Comparison of ENCODE assay signal across 8 mouse cellular contexts in genomic region chr2:69897618-69898575, GRCm38 (mm10). TPM values are rescaled to one million over a fixed set of nuclear protein-coding genes. Genes with fewer than 3 reads are reported as not detected.
A peak's percentile ranks its signal among the peaks of the same experiment; 100 is the strongest.
DNase-seq lines count a peak whose midpoint lies in the region; ATAC-seq and TF ChIP-seq lines count a peak whose summit lies in the region.

No protein-coding gene starts in this region.

- in situ Hi-C loops in ES-E14 (cut with MboI; ENCODE audit: low sequenced_read_pairs in 2 of 2, unreplicated experiment in 2 of 2), result no loop called here

- no peak for DNase-seq in ES-E14 (ENCODE audit: low read depth, low spot score)
- peak; percentile 36 for DNase-seq in cerebellum, adult 11 months
- peak; percentile 28 for DNase-seq in heart, postnatal 25 days (ENCODE audit: low spot score)
- DNase-seq in layer of hippocampus, adult 18-20 months (ENCODE audit: low spot score in 2 of 2), result peak; percentile 37 to 67
- peak; percentile 71 to 75 for DNase-seq in lung, adult 18-20 months

- intact Hi-C loops in heart, postnatal 25 days (cut with DNase I), result no loop called here

- H3K4me1 ChIP-seq in ES-E14 (ENCODE audit: control insufficient read depth in 2 of 2, insufficient read depth in 2 of 2, low read length in 2 of 2, poor library complexity in 1 of 2), result peaks cover 9 to 13% of the 10 kb centered on the region in 2 experiments
- peaks cover 22% of the 10 kb centered on the region for H3K4me1 ChIP-seq in forebrain, embryonic 15.5 days
- H3K4me1 ChIP-seq in neural tube, embryonic 14.5 days (ENCODE audit: control insufficient read depth, insufficient read depth, low read length), result peaks cover 9% of the 10 kb centered on the region; the same call in 1 of the 2 replicates
- H3K4me1 ChIP-seq in testis, adult 2 months (ENCODE audit: control insufficient read depth, insufficient read depth, low read length), result peaks cover 2% of the 10 kb centered on the region; the same call in 1 of the 2 replicates

- H3K4me2 ChIP-seq in forebrain, embryonic 15.5 days (replicated peaks), result peak overlapping the region; percentile 88
- H3K4me2 ChIP-seq in neural tube, embryonic 14.5 days (ENCODE audit: low read depth, low read length), result peak overlapping the region; percentile 86

- no peak for TF ChIP-seq POLR2A in testis, adult 2 months (IDR thresholded peaks at IDR 0.05; ENCODE audit: control insufficient read depth, low read depth, low read length)

- no peaks in the 10 kb centered on the region for H3K9me3 ChIP-seq in ES-E14 (ENCODE audit: control insufficient read depth, insufficient read depth, low read depth, low read length)
- H3K9me3 ChIP-seq in forebrain, embryonic 15.5 days, result no peaks in the 10 kb centered on the region
- no peaks in the 10 kb centered on the region for H3K9me3 ChIP-seq in neural tube, embryonic 14.5 days (ENCODE audit: control insufficient read depth, low read length)

- H3K4me3 ChIP-seq in ES-E14 (ENCODE audit: insufficient read depth in 1 of 2, low read depth in 1 of 2, low read length in 2 of 2, poor library complexity in 1 of 2, severe bottlenecking in 1 of 2), result peak overlapping the region; percentile 91 to 98
- peak overlapping the region; percentile 71 for H3K4me3 ChIP-seq in forebrain, embryonic 15.5 days
- peak overlapping the region; percentile 100 for H3K4me3 ChIP-seq in neural tube, embryonic 14.5 days (ENCODE audit: low read depth, low read length)
- peak overlapping the region; percentile 96 for H3K4me3 ChIP-seq in testis, adult 2 months (ENCODE audit: control insufficient read depth, low read depth, low read length)

- ATAC-seq in forebrain, embryonic 15.5 days (replicated peaks), result peak; percentile 63
- peak; percentile 66 for ATAC-seq in neural tube, embryonic 14.5 days (ENCODE audit: low read depth)

- no peaks in the 10 kb centered on the region for H3K36me3 ChIP-seq in ES-E14 (ENCODE audit: control insufficient read depth, insufficient read depth, low read length, poor library complexity, severe bottlenecking)
- H3K36me3 ChIP-seq in forebrain, embryonic 15.5 days, result 0 out of 2 replicates have a peak, but pooled peaks cover 3% of the 10 kb centered on the region
- H3K36me3 ChIP-seq in neural tube, embryonic 14.5 days (ENCODE audit: control insufficient read depth, insufficient read depth, low read length), result no peaks in the 10 kb centered on the region
- H3K36me3 ChIP-seq in testis, adult 2 months (ENCODE audit: control insufficient read depth, insufficient read depth, low read length), result no peaks in the 10 kb centered on the region

- WGBS in forebrain, embryonic 15.5 days, result under 1% methylated on average over 55 of the region's 55 CpGs
- WGBS in neural tube, embryonic 14.5 days, result under 1% methylated on average over 53 of the region's 55 CpGs

- H3K9ac ChIP-seq in ES-E14 (ENCODE audit: insufficient read depth, low read depth, low read length, poor library complexity, severe bottlenecking), result peak overlapping the region; percentile 97
- peak overlapping the region; percentile 77 for H3K9ac ChIP-seq in forebrain, embryonic 15.5 days (replicated peaks)
- peak overlapping the region; percentile 99 for H3K9ac ChIP-seq in neural tube, embryonic 14.5 days (replicated peaks; ENCODE audit: low read depth, low read length)

- peak overlapping the region; percentile 54; the same call in 1 of the 2 replicates for H3K27ac ChIP-seq in ES-E14 (ENCODE audit: insufficient read depth, low read depth, low read length, poor library complexity, severe bottlenecking)
- H3K27ac ChIP-seq in forebrain, embryonic 15.5 days (replicated peaks), result peak overlapping the region; percentile 89
- H3K27ac ChIP-seq in neural tube, embryonic 14.5 days (ENCODE audit: low read depth, low read length), result peak overlapping the region; percentile 89
- H3K27ac ChIP-seq in testis, adult 2 months (ENCODE audit: control insufficient read depth, insufficient read depth, low read depth, low read length), result peak overlapping the region; percentile 85

- TF ChIP-seq CTCF in testis, adult 2 months (IDR thresholded peaks at IDR 0.05; ENCODE audit: control insufficient read depth, insufficient read depth, insufficient replicate concordance, low read depth, low read length), result no peak

- H3K27me3 ChIP-seq in forebrain, embryonic 15.5 days, result no peaks in the 10 kb centered on the region
- no peaks in the 10 kb centered on the region for H3K27me3 ChIP-seq in neural tube, embryonic 14.5 days (ENCODE audit: control insufficient read depth, insufficient read depth, low read length)
- H3K27me3 ChIP-seq in testis, adult 2 months (ENCODE audit: control insufficient read depth, insufficient read depth, low read length), result no peaks in the 10 kb centered on the region

TF ChIP-seq in ES-E14, 5 proteins besides CTCF, POLR2A, EP300 and RAD21:
- TF ChIP-seq CHD2 (IDR thresholded peaks at IDR 0.05; ENCODE audit: low read depth, low read length) (no peak), MAFK (IDR thresholded peaks at IDR 0.05; ENCODE audit: insufficient read depth, low read depth, low read length) (no peak), ZNF384 (IDR thresholded peaks at IDR 0.05; ENCODE audit: low read depth, low read length) (no peak), HCFC1 (IDR thresholded peaks at IDR 0.05; ENCODE audit: borderline replicate concordance, insufficient read depth, low read length) (no peak; the same call in 1 of the 2 replicates), ZC3H11A (IDR thresholded peaks at IDR 0.05; ENCODE audit: borderline replicate concordance, low read depth, low read length) (no peak)
TF ChIP-seq in ES-E14: peak in this region for 0.

RNA-seq across cellular contexts. Expression of gene Ubr3, which starts 0.9 kb away (rescaled TPM):
- 64.3 and 64.6 TPM in 2 replicates for total RNA-seq in ES-E14 (2012; rRNA removed)
- 15.2 and 16.2 TPM in 2 replicates for polyA plus RNA-seq in forebrain, embryonic 15.5 days (2015; fragmentation: Nextera tagmentation; extraction: Ambion mirVana)
- 100 to 1,000 TPM; 119 to 124 TPM for total RNA-seq in heart, postnatal 25 days (2021)
- total RNA-seq in layer of hippocampus, adult 18-20 months (2021), result 100 to 1,000 TPM; 106 to 118 TPM
- polyA plus RNA-seq in neural tube, embryonic 14.5 days (2014; fragmentation: Nextera tagmentation; extraction: Ambion mirVana), result 25.5 and 28.7 TPM in 2 replicates
- 6.7 and 9.1 TPM in 2 replicates for polyA plus RNA-seq in testis, adult 2 months (2012; rRNA removed)

RNA-seq across cellular contexts. Expression of gene Mettl5, which starts 12.5 kb away (rescaled TPM):
- 31.6 and 43.0 TPM in 2 replicates for total RNA-seq in ES-E14 (2012; rRNA removed)
- polyA plus RNA-seq in forebrain, embryonic 15.5 days (2015; fragmentation: Nextera tagmentation; extraction: Ambion mirVana), result 27.2 and 34.6 TPM in 2 replicates
- 10 to 100 TPM; 21.4 to 23.6 TPM for total RNA-seq in heart, postnatal 25 days (2021)
- total RNA-seq in layer of hippocampus, adult 18-20 months (2021), result 10 to 100 TPM; 13.8 to 14.8 TPM
- polyA plus RNA-seq in neural tube, embryonic 14.5 days (2014; fragmentation: Nextera tagmentation; extraction: Ambion mirVana), result 32.3 and 35.9 TPM in 2 replicates
- polyA plus RNA-seq in testis, adult 2 months (2012; rRNA removed), result 1.8 and 2.1 TPM in 2 replicates

RNA-seq across cellular contexts. Expression of gene Ssb, which starts 36.5 kb away (rescaled TPM):
- 118 and 191 TPM in 2 replicates for total RNA-seq in ES-E14 (2012; rRNA removed)
- 299 and 312 TPM in 2 replicates for polyA plus RNA-seq in forebrain, embryonic 15.5 days (2015; fragmentation: Nextera tagmentation; extraction: Ambion mirVana)
- 10 to 100 TPM; 59.5 to 71.5 TPM for total RNA-seq in heart, postnatal 25 days (2021)
- total RNA-seq in layer of hippocampus, adult 18-20 months (2021), result 100 to 1,000 TPM; 119 to 132 TPM
- 248 and 276 TPM in 2 replicates for polyA plus RNA-seq in neural tube, embryonic 14.5 days (2014; fragmentation: Nextera tagmentation; extraction: Ambion mirVana)
- 4.2 and 7.1 TPM in 2 replicates for polyA plus RNA-seq in testis, adult 2 months (2012; rRNA removed)
